Mouse (Mus musculus) heart, adult 2 months (tissue): ENCODE data around the gene Ip6k2. TPM values are rescaled to one million over a fixed set of nuclear protein-coding genes. Genes with fewer than 3 reads are reported as not detected.

Experiments used
- DNase-seq, 2 experiments: peaks; one replicate each; pipeline ENCODE4 v3.0.0; 2021
- H3K27ac ChIP-seq: fragments of 200-600 bp; 2 replicates; pipeline ENCODE4 v1.8.1; 2022
- H3K27me3 ChIP-seq: fragments of 200-500 bp; 2 replicates; pipeline ENCODE4 v1.6.1; 2012; ENCODE audit warnings: mild to moderate bottlenecking, low read length, inconsistent platforms, mixed read lengths; ENCODE audit not compliant: control insufficient read depth, insufficient read depth
- H3K36me3 ChIP-seq: fragments of 200-500 bp; 2 replicates; pipeline ENCODE4 v1.6.1; 2012; ENCODE audit warnings: low read length, inconsistent platforms; ENCODE audit not compliant: control insufficient read depth, insufficient read depth
- H3K4me1 ChIP-seq: fragments of 200-500 bp; 2 replicates; pipeline ENCODE4 v1.6.1; 2011; ENCODE audit warnings: low read length; ENCODE audit not compliant: control insufficient read depth, insufficient read depth
- H3K4me3 ChIP-seq: fragments of 200-600 bp; 2 replicates; pipeline ENCODE4 v1.8.1; 2022
- H3K79me2 ChIP-seq: fragments of 200-500 bp; replicated peaks from 2 replicates; pipeline ENCODE4 v1.6.1; 2012; ENCODE audit warnings: mild to moderate bottlenecking, inconsistent platforms, low read length, moderate library complexity, mixed read lengths; ENCODE audit not compliant: control insufficient read depth, insufficient read depth
- H3K9ac ChIP-seq: fragments of 200-500 bp; 2 replicates; pipeline ENCODE4 v1.6.1; 2012; ENCODE audit warnings: low read depth, mild to moderate bottlenecking, control low read depth, inconsistent platforms, low read length, mixed read lengths
- CTCF ChIP-seq: fragments of 200-600 bp; IDR thresholded peaks from 2 replicates; pipeline ENCODE4 v1.8.1; 2022; ENCODE audit warnings: antibody characterized with exemption, mild to moderate bottlenecking, moderate library complexity
- EP300 ChIP-seq: fragments of 200-500 bp; IDR thresholded peaks from 2 replicates; pipeline ENCODE4 v1.6.1; 2011; ENCODE audit warnings: low read depth, low read length, control low read depth; ENCODE audit not compliant: insufficient read depth
- POLR2A ChIP-seq: fragments of 200-500 bp; IDR thresholded peaks from 2 replicates; pipeline ENCODE4 v1.6.1; 2011; ENCODE audit warnings: mild to moderate bottlenecking, low read depth, low read length, control low read depth; ENCODE audit not compliant: insufficient read depth
- WGBS: fragments of 180-500 bp; shearing (Covaris S2); methylation state at CpG from one replicate; pipeline ENCODE4 v1.1.7; 2018; 5-methylcytosine and 5-hydroxymethylcytosine counted together
- intact Hi-C: fragments of 180-260 bp; cut with DNase I; formaldehyde crosslinking; loops from one replicate; pipeline ENCODE4 v1.15.1; 2025
- polyA plus RNA-seq: library from polyadenylated mRNA; depleted of rRNA; stranded (reverse); fragments of >200 nt; gene quantifications from 2 replicates; pipeline ENCODE4 v1.2.3, GENCODE M21; 2012
- total RNA-seq, 2 experiments: library from RNA; stranded (reverse); gene quantifications; 2 replicates each; pipeline ENCODE4 v1.2.3; 2021

Ip6k2 gene
- total and polyA plus RNA-seq, 3 experiments, result 19.2 to 22.3 (median 20.6) TPM

DNA sequence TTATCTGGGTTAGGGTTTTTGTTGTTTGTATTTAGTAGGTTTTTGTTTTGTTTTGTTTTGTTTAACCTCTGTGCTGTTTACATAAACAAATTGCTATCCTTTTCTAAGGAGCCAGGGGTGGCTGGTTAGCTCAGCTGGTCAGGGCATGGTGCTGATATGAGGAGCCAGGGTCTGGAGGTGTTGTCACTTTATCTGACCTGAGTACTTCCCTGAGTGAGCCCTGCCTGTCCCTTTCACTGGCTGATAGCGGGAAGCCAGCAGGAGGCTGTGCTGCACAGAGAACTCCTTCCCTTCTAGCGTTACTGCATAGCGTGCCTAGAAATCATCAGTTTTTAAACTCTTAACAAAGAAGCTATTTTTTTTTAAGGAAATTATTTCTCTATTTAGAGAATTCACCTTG is 35.9 kb upstream of the Ip6k2 start:
- H3K27ac ChIP-seq, result no peak overlapping the region
- no peak overlapping the region for H3K4me3 ChIP-seq
- 79% methylated on average over 3 of the region's 3 CpGs for WGBS
- no peak overlapping the region for H3K9ac ChIP-seq
- no peak for DNase-seq
- no peaks in the 10 kb centered on the region for H3K36me3 ChIP-seq
- intact Hi-C loops, result no loop called here
- H3K4me1 ChIP-seq, result no peaks in the 10 kb centered on the region
- TF ChIP-seq EP300 (no peak), POLR2A (no peak), CTCF (no peak)
- H3K79me2 ChIP-seq, result no peaks in the 10 kb centered on the region
- no peaks in the 10 kb centered on the region for H3K27me3 ChIP-seq

GRCm38 (mm10) chr9:108748600-108749183 is 34.9 kb upstream of the Ip6k2 start:
- 53% methylated on average over 11 of the region's 11 CpGs for WGBS
- Histone ChIP-seq H3K36me3 (no peaks in the 10 kb centered on the region), H3K27ac (peak overlapping the region; percentile 47; the same call in 1 of the 2 replicates), H3K27me3 (no peaks in the 10 kb centered on the region), H3K4me3 (no peak overlapping the region), H3K79me2 (no peaks in the 10 kb centered on the region), H3K9ac (no peak overlapping the region), H3K4me1 (no peaks in the 10 kb centered on the region; the same call in 1 of the 2 replicates)
- DNase-seq, result peak in 1 of 2 experiments; percentile 33
- no peak for TF ChIP-seq POLR2A
- TF ChIP-seq EP300, result no peak
- TF ChIP-seq CTCF, result no peak
- intact Hi-C loops, result no loop called here

GRCm38 (mm10) chr9:108750616-108751015 is 33.0 kb upstream of the Ip6k2 start:
- no peak overlapping the region for H3K27ac ChIP-seq
- no peaks in the 10 kb centered on the region for H3K27me3 ChIP-seq
- no peaks in the 10 kb centered on the region for H3K36me3 ChIP-seq
- TF ChIP-seq EP300 (no peak), POLR2A (no peak), CTCF (no peak)
- no peaks in the 10 kb centered on the region; the same call in 1 of the 2 replicates for H3K4me1 ChIP-seq
- DNase-seq, result no peak
- no peak overlapping the region for H3K4me3 ChIP-seq
- intact Hi-C loops, result no loop called here
- no peak overlapping the region for H3K9ac ChIP-seq
- H3K79me2 ChIP-seq, result no peaks in the 10 kb centered on the region
- 88% methylated on average over 11 of the region's 11 CpGs for WGBS

DNA sequence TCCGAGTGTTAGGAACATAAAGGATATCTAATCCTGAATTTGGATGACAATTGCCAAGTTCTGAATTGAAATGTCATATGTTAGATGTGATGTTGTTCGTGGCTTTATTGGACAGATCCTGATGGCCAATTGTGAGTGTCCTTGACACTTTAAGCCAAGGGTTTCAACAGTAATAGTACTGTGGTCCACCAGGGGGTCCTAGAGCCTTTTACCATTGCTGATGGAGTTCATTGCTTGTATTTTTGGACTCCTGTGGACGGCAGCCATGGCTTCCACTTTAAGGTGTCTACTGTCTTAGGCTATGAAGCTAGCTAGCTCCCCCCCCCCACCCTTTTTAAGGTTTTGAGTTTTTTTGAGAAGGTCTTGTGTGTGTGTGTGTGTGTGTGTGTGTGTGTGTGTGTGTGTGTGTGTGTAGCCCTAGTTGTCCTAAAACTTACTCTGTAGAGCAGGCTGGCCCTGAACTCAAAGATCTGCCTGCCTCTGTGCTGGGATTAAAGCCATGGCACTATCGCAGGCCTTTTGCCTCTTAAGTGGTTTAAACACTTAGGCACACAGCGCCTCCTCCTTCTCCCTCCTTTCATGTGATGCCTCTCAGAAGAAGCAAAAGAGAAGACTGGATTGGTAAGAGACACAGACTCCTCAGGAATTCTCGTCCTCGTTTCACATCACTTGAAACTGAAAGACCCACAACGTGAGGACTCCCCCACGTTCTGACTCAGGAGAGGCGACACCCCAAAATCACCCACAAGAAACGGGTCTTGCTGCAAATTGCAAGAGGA is 31.3 kb upstream of the Ip6k2 start:
- Histone ChIP-seq H3K4me3 (no peak overlapping the region), H3K4me1 (no peaks in the 10 kb centered on the region; the same call in 1 of the 2 replicates), H3K79me2 (no peaks in the 10 kb centered on the region), H3K36me3 (no peaks in the 10 kb centered on the region), H3K9ac (no peak overlapping the region), H3K27ac (no peak overlapping the region), H3K27me3 (no peaks in the 10 kb centered on the region)
- no peak for DNase-seq
- TF ChIP-seq CTCF (no peak), EP300 (no peak), POLR2A (no peak)
- 85% methylated on average over 11 of the region's 11 CpGs for WGBS
- intact Hi-C loops, result no loop called here

DNA sequence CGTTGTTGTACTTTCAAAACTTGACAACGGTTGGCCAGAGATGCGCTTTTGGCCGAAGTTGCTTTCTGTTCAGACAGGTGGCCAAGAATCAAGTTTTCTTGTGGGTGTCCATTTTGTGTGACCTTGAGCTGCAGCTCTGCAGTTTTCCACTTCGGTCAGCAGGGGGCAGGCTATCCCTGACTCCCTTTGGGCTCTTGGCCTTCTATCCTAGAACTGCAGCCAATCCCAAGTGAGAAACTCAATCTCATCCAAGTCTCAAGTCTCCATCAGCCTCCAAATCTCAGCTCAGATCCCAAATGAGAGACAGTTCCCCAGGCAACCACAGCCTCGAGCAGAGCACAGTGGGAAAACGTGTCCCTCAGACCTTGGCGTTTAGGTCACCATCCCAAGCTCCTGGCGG is 30.3 kb upstream of the Ip6k2 start:
- Histone ChIP-seq H3K4me3 (no peak overlapping the region), H3K9ac (no peak overlapping the region), H3K4me1 (no peaks in the 10 kb centered on the region; the same call in 1 of the 2 replicates), H3K36me3 (no peaks in the 10 kb centered on the region), H3K27ac (no peak overlapping the region), H3K27me3 (no peaks in the 10 kb centered on the region), H3K79me2 (no peaks in the 10 kb centered on the region)
- 61% methylated on average over 9 of the region's 9 CpGs for WGBS
- TF ChIP-seq POLR2A (no peak), CTCF (peak; percentile 91), EP300 (peak; percentile 80; the same call in 1 of the 2 replicates)
- intact Hi-C loops, result loop anchor here (1.0 kb wide), 1 partner anchor 66 kb away; no protein-coding TSS in a partner anchor
- DNase-seq, result peak; percentile 67 to 71

- no peak for DNase-seq
- intact Hi-C loops, result loop anchor here (1.0 kb wide), 1 partner anchor 65 kb away; no protein-coding TSS in a partner anchor
- no peak for TF ChIP-seq POLR2A
- no peak for TF ChIP-seq EP300
- no peak for TF ChIP-seq CTCF
- no peak overlapping the region for H3K4me3 ChIP-seq
- H3K27ac ChIP-seq, result no peak overlapping the region
- no peaks in the 10 kb centered on the region for H3K79me2 ChIP-seq
- no peaks in the 10 kb centered on the region for H3K36me3 ChIP-seq
- H3K9ac ChIP-seq, result no peak overlapping the region
- H3K4me1 ChIP-seq, result no peaks in the 10 kb centered on the region; the same call in 1 of the 2 replicates
- no peaks in the 10 kb centered on the region for H3K27me3 ChIP-seq
- WGBS, result 90% methylated on average over 3 of the region's 3 CpGs
These were observed 29.6 kb upstream of the Ip6k2 start for GRCm38 (mm10) chr9:108753976-108754375.
